Mouse (Mus musculus) retina, adult 2 months (tissue): ENCODE measurements around the gene Rtl3.

ENCODE experiments used
- DNase-seq: peaks from one replicate; pipeline ENCODE4 v3.0.0-alpha.2; 2012; ENCODE audit warnings: low read depth, low spot score

Rtl3 gene

GRCm38 (mm10) chrX:106840409-106840808, at the start of gene Rtl3:
Gene Rtl3, minus strand, starts transcription at chrX:106840644.
- DNase-seq: no peak

GRCm38 (mm10) chrX:106872315-106872714, 31.9 kb upstream of the Rtl3 start:
- DNase-seq: no peak

- DNase-seq: no peak
These were observed 31.4 kb upstream of the Rtl3 start for GRCm38 (mm10) chrX:106871894-106872293.

GRCm38 (mm10) chrX:106871426-106871825, 31.0 kb upstream of the Rtl3 start:
- no peak for DNase-seq

GRCm38 (mm10) chrX:106853523-106854300, 13.3 kb upstream of the Rtl3 start:
- DNase-seq: no peak

GRCm38 (mm10) chrX:106839591-106839990, 853 bp downstream of the Rtl3 start:
- DNase-seq: no peak

GRCm38 (mm10) chrX:106830494-106830893, 9.9 kb downstream of the Rtl3 start:
- no peak for DNase-seq

- DNase-seq: no peak
These were observed 30.8 kb downstream of the Rtl3 start for GRCm38 (mm10) chrX:106809560-106810226.

GRCm38 (mm10) chrX:106804387-106804786, 36.1 kb downstream of the Rtl3 start:
- no peak for DNase-seq

- no peak for DNase-seq
These were observed 45.8 kb downstream of the Rtl3 start for GRCm38 (mm10) chrX:106794686-106795085.
